Mouse (Mus musculus): Measurements from ENCODE around the gene Mnt.

The Mnt gene

GRCm38 (mm10) chr11:74832503-74833143 lies 1.9 kb downstream of the Mnt start:
- peak; percentile 79 for DNase-seq

GRCm38 (mm10) chr11:74833536-74834358 lies 3.0 kb downstream of the Mnt start:
- no peak for DNase-seq

GRCm38 (mm10) chr11:74834359-74834638 lies 3.6 kb downstream of the Mnt start:
- no peak for DNase-seq

DNA sequence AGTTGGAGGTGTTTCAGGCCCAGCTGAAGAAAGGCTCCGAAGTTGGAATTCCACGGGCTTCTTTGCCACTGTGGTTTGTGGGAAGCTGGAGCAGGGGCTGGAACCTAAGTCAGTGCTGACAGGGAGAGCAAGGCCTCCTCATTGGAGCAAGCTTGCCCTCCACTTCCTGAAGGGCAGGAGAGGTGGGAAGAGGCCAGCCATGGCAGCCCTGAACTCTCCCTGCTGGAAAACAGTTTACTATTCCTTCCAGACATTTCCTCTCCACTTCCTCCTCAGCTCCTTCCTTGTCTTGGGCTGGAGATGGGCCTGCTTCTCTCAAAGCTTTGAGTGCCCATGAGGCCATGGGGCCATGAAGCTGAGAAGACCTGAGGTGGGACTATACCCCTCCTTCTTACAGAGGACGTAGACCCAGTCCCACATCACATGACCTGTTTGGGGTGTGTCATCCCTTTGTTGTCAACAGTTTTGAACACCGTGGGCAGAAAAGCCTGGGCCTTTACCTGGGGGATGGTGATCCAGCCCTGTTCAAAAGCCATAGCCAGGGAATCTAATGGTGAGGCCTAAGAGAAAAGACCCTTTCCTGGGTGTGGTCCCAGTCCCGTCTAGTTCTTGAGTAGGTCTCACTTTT lies 4.0 kb downstream of the Mnt start:
- DNase-seq: no peak

- no peak for DNase-seq
Measured at GRCm38 (mm10) chr11:74835593-74836224, 5.0 kb downstream of the Mnt start.

DNA sequence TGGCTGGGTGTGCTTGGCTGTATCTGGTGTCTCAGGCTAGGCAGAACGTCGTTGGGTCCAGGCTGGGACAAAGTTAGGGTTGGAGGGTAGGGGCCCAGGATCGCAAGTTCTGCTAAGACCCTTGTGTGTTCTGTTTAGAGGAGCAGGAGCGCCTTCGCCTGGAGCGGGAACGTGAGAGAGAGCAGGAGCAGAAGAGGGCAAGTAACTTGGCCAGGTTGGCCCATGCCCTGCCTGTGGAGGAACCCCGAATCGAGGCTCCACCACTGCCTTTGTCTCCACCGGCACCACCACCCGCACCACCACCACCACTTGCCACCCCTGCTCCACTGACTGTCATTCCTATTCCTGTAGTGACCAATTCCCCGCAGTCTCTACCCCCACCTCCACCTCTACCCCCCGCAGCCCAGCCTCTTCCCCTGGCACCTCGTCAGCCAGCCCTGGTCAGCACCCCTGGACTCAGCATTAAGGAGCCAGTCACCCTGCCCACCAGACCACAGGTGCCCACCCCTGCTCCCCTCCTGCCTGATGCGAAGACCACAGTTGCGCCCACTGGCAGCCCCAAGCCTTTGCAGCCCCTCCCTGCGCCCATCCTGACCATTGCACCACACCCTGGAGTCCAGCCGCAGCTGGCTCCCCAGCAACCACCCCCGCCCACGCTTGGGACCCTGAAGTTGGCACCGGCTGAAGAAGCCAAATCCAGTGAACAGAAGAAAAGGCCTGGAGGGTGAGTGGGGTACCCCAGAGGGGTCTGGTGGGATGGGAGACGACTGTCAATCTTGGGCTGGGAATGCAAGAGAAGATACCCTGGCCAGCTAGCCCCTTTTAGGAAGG lies 5.7 kb downstream of the Mnt start:
- DNase-seq: no peak

GRCm38 (mm10) chr11:74837056-74837693 lies 6.5 kb downstream of the Mnt start:
- DNase-seq: no peak

- peak; percentile 97 for DNase-seq
Measured at GRCm38 (mm10) chr11:74837694-74838431, 7.1 kb downstream of the Mnt start.

DNA sequence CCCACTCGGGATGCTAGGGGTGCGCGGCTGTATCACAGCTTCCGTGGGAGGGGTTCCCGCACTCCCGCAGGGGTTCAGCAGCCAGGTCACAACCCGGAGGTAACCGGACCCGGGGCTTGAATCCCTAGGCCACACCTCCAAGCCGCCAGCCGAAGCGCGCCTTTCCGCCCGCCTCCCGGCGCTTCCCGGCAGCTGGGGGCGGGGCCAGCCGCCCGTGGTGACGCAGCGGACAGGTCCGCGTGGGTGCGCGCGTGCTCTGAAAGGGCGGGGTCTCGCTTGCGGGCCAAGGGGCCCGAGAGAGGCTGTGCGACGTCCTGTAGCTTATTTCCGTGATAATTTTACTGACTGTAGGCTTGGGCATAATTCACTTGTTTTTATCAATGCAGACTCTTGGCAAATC lies 7.7 kb downstream of the Mnt start:
- DNase-seq: peak; percentile 98

DNA sequence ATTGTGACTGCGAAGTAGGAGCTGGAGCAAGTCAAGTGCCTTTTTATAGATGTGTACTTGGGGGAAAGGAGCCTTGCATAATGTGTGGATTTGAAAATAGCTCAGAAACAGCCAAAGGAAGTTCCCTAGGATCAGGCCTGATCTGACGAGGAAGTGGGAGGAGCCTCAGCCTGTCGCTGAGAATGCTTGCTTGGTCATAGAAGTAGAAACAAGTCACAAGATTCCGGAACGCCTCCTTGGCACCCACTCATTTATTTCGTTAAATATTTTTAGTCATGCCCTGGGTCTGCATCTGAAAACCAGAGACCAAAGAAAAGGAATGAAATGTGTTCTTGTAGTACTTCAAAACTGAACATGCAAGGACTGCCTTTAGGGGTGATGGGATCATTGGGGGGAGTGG lies 8.3 kb downstream of the Mnt start:
- DNase-seq: peak; percentile 85

GRCm38 (mm10) chr11:74839860-74840715 lies 9.4 kb downstream of the Mnt start:
- no peak for DNase-seq

- DNase-seq: no peak
Measured at GRCm38 (mm10) chr11:74840739-74841138, 10.0 kb downstream of the Mnt start.

GRCm38 (mm10) chr11:74841366-74841765 lies 10.6 kb downstream of the Mnt start:
- DNase-seq: no peak

DNA sequence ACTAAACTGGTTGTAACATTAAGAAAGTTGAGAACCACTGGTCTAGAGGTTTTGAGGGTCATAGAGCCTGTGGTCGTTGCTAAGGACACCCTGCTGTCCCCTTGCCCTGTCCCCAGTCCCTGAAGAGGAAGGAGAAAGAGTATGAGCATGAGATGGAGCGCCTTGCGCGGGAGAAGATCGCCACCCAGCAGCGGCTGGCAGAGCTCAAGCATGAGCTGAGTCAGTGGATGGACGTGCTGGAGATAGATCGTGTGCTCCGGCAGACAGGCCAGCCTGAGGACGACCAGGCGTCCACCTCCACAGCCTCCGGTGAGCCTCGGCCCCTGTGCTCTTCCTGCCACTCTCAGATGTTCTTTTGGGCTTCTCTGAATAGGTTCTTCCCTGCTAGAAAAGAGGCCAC lies 11.3 kb downstream of the Mnt start:
- DNase-seq: no peak

DNA sequence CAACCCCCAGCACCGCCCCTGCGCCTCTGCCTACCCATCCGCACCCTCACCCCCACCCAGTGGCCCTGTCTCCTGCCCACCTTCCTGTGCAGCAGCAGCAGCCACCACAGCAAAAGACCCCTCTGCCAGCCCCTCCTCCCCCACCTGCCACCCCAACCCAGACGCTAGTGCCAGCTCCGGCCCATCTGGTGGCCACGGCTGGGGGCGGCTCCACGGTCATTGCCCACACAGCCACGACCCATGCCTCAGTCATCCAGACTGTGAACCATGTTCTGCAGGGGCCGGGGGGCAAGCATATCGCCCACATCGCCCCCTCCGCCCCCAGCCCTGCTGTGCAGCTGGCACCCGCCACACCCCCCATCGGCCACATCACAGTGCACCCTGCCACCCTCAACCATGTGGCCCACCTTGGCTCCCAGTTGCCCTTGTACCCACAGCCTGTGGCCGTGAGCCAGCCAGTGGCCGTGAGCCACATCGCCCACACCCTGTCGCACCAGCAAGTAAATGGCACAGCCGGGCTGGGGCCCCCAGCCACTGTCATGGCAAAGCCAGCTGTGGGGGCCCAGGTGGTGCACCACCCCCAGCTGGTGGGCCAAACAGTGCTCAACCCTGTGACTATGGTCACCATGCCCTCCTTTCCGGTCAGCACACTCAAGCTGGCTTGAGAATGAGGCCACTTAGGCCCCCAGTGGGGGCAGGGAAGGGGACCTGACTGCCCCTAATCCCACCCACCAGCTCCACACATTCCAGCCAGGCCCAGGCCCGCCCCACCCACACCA lies 12.1 kb downstream of the Mnt start:
- DNase-seq: no peak

DNA sequence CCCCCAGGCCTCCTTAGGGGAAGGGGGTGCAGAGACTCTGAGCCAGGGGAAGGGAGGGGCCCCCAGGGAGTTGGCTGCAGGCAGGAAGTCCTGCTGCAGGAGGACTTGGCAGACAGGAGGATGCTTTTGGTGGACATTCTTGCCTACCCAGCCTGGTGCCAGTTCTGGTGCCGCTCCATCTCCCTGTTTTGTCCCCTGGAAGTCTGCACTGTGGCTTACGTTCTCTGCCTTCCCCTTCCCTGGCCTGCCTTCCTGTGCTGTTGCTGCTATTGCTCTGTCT lies 12.7 kb downstream of the Mnt start:
- DNase-seq: no peak

DNA sequence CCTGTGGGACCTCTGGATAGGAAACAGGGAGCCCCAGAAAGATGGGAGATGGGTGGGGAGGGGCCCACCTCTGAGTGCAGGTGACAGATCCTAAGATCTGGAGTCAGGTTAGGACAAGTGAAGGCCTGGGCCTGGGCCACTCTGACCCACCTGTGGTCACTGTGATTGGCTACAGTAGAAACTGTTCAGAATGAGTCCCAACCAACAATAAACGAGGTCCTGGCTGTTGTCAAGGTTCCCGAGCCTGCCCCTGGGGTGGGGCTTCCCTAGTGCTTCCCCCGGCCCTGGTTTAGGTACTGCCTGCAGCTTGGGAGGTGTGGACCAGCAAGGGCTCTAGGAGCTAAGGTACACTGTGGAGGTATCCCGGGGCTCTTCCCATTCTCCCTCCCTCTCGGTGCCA lies 13.0 kb downstream of the Mnt start:
- DNase-seq: no peak

GRCm38 (mm10) chr11:74845784-74846183 lies 15.1 kb downstream of the Mnt start:
- DNase-seq: no peak

GRCm38 (mm10) chr11:74847919-74848521 lies 17.3 kb downstream of the Mnt start:
- peak; percentile 85 for DNase-seq
